Mouse (Mus musculus) lung, adult 18-20 months (tissue): ENCODE data around the gene Ptprg.

Experiments
- DNase-seq, 2 experiments: peaks; one replicate each; pipeline ENCODE4 v3.0.0; 2022; ENCODE audit warnings: mixed read lengths in 2 of 2

Ptprg gene

GRCm38 (mm10) chr14:11690066-11690465 lies 136.7 kb downstream of the Ptprg start:
- DNase-seq: no peak

- no peak for DNase-seq
These were observed 138.2 kb downstream of the Ptprg start for GRCm38 (mm10) chr14:11691531-11691930.

- DNase-seq: peak; percentile 14 to 43
These were observed 145.5 kb downstream of the Ptprg start for GRCm38 (mm10) chr14:11698880-11699279.

- no peak for DNase-seq
These were observed 146.3 kb downstream of the Ptprg start for GRCm38 (mm10) chr14:11699654-11700053.

GRCm38 (mm10) chr14:11701516-11702249 lies 148.4 kb downstream of the Ptprg start:
- no peak for DNase-seq

GRCm38 (mm10) chr14:11702770-11703477 lies 149.6 kb downstream of the Ptprg start:
- DNase-seq: no peak

- DNase-seq: no peak
These were observed 151.5 kb downstream of the Ptprg start for GRCm38 (mm10) chr14:11704871-11705270.

- DNase-seq: no peak
These were observed 156.0 kb downstream of the Ptprg start for GRCm38 (mm10) chr14:11709352-11709751.

- DNase-seq: no peak
These were observed 156.5 kb downstream of the Ptprg start for GRCm38 (mm10) chr14:11709798-11710197.

GRCm38 (mm10) chr14:11710410-11711122 lies 157.2 kb downstream of the Ptprg start:
- no peak for DNase-seq

- DNase-seq: no peak
These were observed 158.8 kb downstream of the Ptprg start for GRCm38 (mm10) chr14:11712146-11712545.

- DNase-seq: no peak
These were observed 162.9 kb downstream of the Ptprg start for GRCm38 (mm10) chr14:11716230-11716629.

- DNase-seq: no peak
These were observed 164.9 kb downstream of the Ptprg start for GRCm38 (mm10) chr14:11718201-11718600.

GRCm38 (mm10) chr14:11719259-11719658 lies 165.9 kb downstream of the Ptprg start:
- DNase-seq: no peak

- DNase-seq: no peak
These were observed 168.8 kb downstream of the Ptprg start for GRCm38 (mm10) chr14:11722101-11722500.

- no peak for DNase-seq
These were observed 170.5 kb downstream of the Ptprg start for GRCm38 (mm10) chr14:11723876-11724275.

- DNase-seq: peak in 1 of 2 experiments; percentile 17
These were observed 178.0 kb downstream of the Ptprg start for GRCm38 (mm10) chr14:11731223-11731920.

- no peak for DNase-seq
These were observed 179.0 kb downstream of the Ptprg start for GRCm38 (mm10) chr14:11732376-11732775.

GRCm38 (mm10) chr14:11743726-11744125 lies 190.4 kb downstream of the Ptprg start:
- no peak for DNase-seq

GRCm38 (mm10) chr14:11752678-11753077 lies 199.3 kb downstream of the Ptprg start:
- DNase-seq: no peak

- DNase-seq: no peak
These were observed 201.3 kb downstream of the Ptprg start for GRCm38 (mm10) chr14:11754656-11755055.

GRCm38 (mm10) chr14:11758185-11758584 lies 204.9 kb downstream of the Ptprg start:
- DNase-seq: no peak

GRCm38 (mm10) chr14:11759356-11759755 lies 206.0 kb downstream of the Ptprg start:
- no peak for DNase-seq
